Mouse (Mus musculus) bone marrow macrophage, adult 2 months (primary cell): ENCODE data around the gene Eps15. TPM values are rescaled to one million over a fixed set of nuclear protein-coding genes. Genes with fewer than 3 reads are reported as not detected.

Experiments used
- H3K27ac ChIP-seq: 2 replicates; pipeline ENCODE4 v1.5.1; 2012; ENCODE audit warnings: low read depth, low read length; ENCODE audit not compliant: insufficient read depth
- H3K4me1 ChIP-seq: 2 replicates; pipeline ENCODE4 v1.6.1; 2012; ENCODE audit warnings: low read length; ENCODE audit not compliant: control insufficient read depth, insufficient read depth
- H3K4me3 ChIP-seq: 2 replicates; pipeline ENCODE4 v1.5.1; 2012; ENCODE audit warnings: mild to moderate bottlenecking, low read length, moderate library complexity; ENCODE audit not compliant: insufficient read depth
- CTCF ChIP-seq: IDR thresholded peaks from 2 replicates; pipeline ENCODE4 v1.5.1; 2012; ENCODE audit warnings: low read depth, mild to moderate bottlenecking, low read length, moderate library complexity
- POLR2A ChIP-seq: IDR thresholded peaks from 2 replicates; pipeline ENCODE4 v1.6.1; 2012; ENCODE audit warnings: mild to moderate bottlenecking, low read depth, low read length, borderline replicate concordance
- polyA plus RNA-seq: library from polyadenylated mRNA; stranded (reverse); fragments of >200 nt; gene quantifications from 2 replicates; pipeline ENCODE4 v1.2.4, GENCODE M21; 2012; ENCODE audit not compliant: missing spikeins, insufficient read depth, insufficient read length

Gene Eps15
- polyA plus RNA-seq, 1 experiment = 156 TPM

- no peak overlapping the region for H3K27ac ChIP-seq
- peaks cover 7% of the 10 kb centered on the region; the same call in 1 of the 2 replicates for H3K4me1 ChIP-seq
- TF ChIP-seq POLR2A = no peak
- no peak for TF ChIP-seq CTCF
- no peak overlapping the region for H3K4me3 ChIP-seq
These were observed 130.8 kb downstream of the Eps15 start for GRCm38 (mm10) chr4:109410681-109411376.

- Histone ChIP-seq H3K27ac (no peak overlapping the region), H3K4me1 (peaks cover 7% of the 10 kb centered on the region; the same call in 1 of the 2 replicates), H3K4me3 (no peak overlapping the region)
- TF ChIP-seq POLR2A = no peak
- no peak for TF ChIP-seq CTCF
These were observed 131.4 kb downstream of the Eps15 start for GRCm38 (mm10) chr4:109411377-109411967.

- H3K4me1 ChIP-seq = peaks cover 6% of the 10 kb centered on the region; the same call in 1 of the 2 replicates
- no peak overlapping the region for H3K4me3 ChIP-seq
- H3K27ac ChIP-seq = no peak overlapping the region
- TF ChIP-seq CTCF = no peak
- TF ChIP-seq POLR2A = no peak
These were observed 132.2 kb downstream of the Eps15 start for GRCm38 (mm10) chr4:109412233-109412632.

- H3K4me1 ChIP-seq = peaks cover 31% of the 10 kb centered on the region
- no peak overlapping the region for H3K4me3 ChIP-seq
- TF ChIP-seq POLR2A = no peak
- TF ChIP-seq CTCF = no peak
- no peak overlapping the region for H3K27ac ChIP-seq
These were observed 137.9 kb downstream of the Eps15 start for GRCm38 (mm10) chr4:109417998-109418397.

GRCm38 (mm10) chr4:109419017-109419416 lies 138.9 kb downstream of the Eps15 start:
- TF ChIP-seq CTCF = no peak
- TF ChIP-seq POLR2A = no peak
- Histone ChIP-seq H3K4me1 (peaks cover 31% of the 10 kb centered on the region), H3K4me3 (no peak overlapping the region), H3K27ac (no peak overlapping the region)

GRCm38 (mm10) chr4:109419563-109419962 lies 139.5 kb downstream of the Eps15 start:
- Histone ChIP-seq H3K4me3 (no peak overlapping the region), H3K27ac (no peak overlapping the region), H3K4me1 (peaks cover 31% of the 10 kb centered on the region)
- TF ChIP-seq POLR2A (no peak), CTCF (no peak)

- Histone ChIP-seq H3K27ac (no peak overlapping the region), H3K4me3 (no peak overlapping the region)
- TF ChIP-seq POLR2A (no peak), CTCF (peak; percentile 64)
These were observed 140.2 kb downstream of the Eps15 start for GRCm38 (mm10) chr4:109420138-109420795.

GRCm38 (mm10) chr4:109421608-109422007 lies 141.5 kb downstream of the Eps15 start:
- H3K4me1 ChIP-seq = peaks cover 31% of the 10 kb centered on the region
- no peak overlapping the region for H3K27ac ChIP-seq
- TF ChIP-seq POLR2A (no peak), CTCF (no peak)
- H3K4me3 ChIP-seq = no peak overlapping the region

More at GRCm38 (mm10) chr4:109420138-109420795, 140.2 kb downstream of the Eps15 start:
- H3K4me1 ChIP-seq = peaks cover 31% of the 10 kb centered on the region

- H3K4me1 ChIP-seq = peaks cover 31% of the 10 kb centered on the region
- no peak overlapping the region for H3K27ac ChIP-seq
- H3K4me3 ChIP-seq = no peak overlapping the region
- TF ChIP-seq POLR2A (no peak), CTCF (no peak)
These were observed 142.4 kb downstream of the Eps15 start for GRCm38 (mm10) chr4:109422436-109422835.

- Histone ChIP-seq H3K4me3 (no peak overlapping the region), H3K4me1 (peaks cover 24% of the 10 kb centered on the region), H3K27ac (no peak overlapping the region)
- TF ChIP-seq CTCF = no peak
- no peak for TF ChIP-seq POLR2A
These were observed 143.4 kb downstream of the Eps15 start for GRCm38 (mm10) chr4:109423438-109423837.
